Mouse (Mus musculus) stomach, postnatal 0 days (tissue): ENCODE measurements around the gene Slc38a7.

Source experiments
- CTCF ChIP-seq: IDR thresholded peaks from 2 replicates; pipeline ENCODE4 v1.5.1; 2016; ENCODE audit warnings: antibody characterized with exemption, low read depth, mild to moderate bottlenecking, moderate library complexity
- EP300 ChIP-seq: optimal IDR thresholded peaks from 2 replicates; pipeline ENCODE3; 2016; ENCODE audit warnings: antibody characterized with exemption

- TF ChIP-seq EP300, result no peak
- no peak for TF ChIP-seq CTCF
Measured at GRCm38 (mm10) chr8:95848734-95849464, 4.4 kb downstream of the Slc38a7 start.
